Mouse (Mus musculus) megakaryocyte, adult 5-6 weeks (primary cell): Measurements from ENCODE around the gene Il11. TPM values are rescaled to one million over a fixed set of nuclear protein-coding genes. Genes with fewer than 3 reads are reported as not detected.

Experiments used
- ATAC-seq: 2 replicates; pipeline ENCODE4 v1.8.0; 2016; ENCODE audit warnings: mild to moderate bottlenecking, inconsistent platforms; ENCODE audit not compliant: poor library complexity, severe bottlenecking
- total RNA-seq, 2 experiments: library from RNA; stranded (forward) in 1 of 2; stranded (reverse) in 1 of 2; fragments of 153-499, 151-499 nt in 1 of 2; fragments of 221-1000, 200-1000 nt in 1 of 2; gene quantifications; 2 replicates each; pipeline versions ENCODE4 v1.2.3 to v1.2.4; 2015 to 2017

Il11 gene
- total RNA-seq, 2 experiments from 2014 or later = not detected

DNA sequence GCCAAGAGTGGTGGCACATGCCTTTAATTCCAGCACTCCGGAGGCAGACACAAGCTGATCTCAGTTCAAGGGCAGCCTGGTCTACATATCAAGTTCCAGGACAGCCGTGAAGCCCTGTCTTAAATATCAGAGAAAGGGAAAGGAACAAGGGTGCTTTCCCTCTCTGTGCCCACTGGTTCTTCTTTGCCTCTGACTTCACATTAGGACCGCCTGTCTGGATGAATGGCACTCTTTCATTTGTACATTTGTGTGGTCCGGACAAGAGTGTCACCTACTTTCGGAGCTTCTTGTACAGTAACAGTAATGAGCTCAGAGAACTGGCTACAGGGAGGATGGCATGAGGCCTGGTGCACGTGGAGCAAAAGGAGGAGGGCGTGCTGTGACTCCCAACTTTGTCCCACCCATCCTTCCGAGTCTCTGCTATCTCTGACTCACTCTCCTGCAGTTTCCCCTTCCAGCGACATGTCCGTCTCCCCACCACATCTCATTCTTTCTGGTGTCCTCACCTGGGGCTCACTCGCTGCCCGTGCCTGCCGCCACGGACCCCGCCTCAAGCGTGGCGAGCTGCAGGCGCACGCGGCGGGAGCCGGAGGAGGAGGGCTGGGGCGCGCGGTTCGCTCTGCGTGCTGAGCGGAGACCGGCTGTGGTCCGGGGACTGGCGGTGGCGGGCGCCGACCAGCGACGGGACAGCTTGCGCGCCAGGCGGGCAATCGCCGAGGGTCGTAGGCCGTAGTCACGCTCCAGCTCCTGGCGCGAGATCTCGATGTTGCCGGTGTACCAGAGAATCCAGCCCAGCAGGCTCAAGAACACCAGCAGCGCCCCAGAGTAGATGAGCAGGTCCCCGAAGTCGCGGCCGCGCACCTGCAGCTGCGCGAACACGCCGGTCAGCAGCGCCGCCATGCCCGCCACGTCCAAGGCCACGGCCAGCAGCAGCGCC, 6.1 kb upstream of the Il11 start:
- peak; percentile 17 for ATAC-seq

DNA sequence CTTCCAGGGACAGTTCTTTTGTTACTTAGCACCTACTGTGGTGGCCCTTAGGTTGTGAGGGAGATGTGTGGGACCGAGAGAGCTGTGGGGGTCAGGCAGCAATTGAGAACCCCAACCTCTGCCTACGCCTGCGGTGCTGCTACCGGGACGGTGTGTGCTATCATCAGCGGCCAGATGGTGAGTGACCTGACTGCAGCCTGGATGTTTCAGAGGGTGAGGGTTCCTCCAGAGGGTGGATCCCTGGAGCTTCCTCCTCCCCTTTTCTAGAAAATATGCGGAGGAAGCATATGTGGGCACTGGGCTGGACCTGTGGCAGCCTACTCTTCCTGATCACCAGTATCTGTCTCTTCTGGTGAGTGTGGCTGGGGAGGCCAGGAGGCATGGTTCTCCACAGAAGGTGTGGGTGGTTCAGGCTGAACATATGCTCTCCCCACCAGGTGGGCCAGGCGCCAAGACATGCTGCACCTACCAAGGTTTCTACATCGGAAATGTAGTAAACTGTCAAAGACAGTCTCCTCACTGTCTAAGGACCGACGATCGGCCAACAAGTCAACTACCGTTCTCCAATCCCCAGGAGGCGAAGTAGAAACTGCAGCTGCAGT, 1.1 kb upstream of the Il11 start:
- 0 out of 2 replicates have a peak, but pooled peaks have one; percentile 8 for ATAC-seq

DNA sequence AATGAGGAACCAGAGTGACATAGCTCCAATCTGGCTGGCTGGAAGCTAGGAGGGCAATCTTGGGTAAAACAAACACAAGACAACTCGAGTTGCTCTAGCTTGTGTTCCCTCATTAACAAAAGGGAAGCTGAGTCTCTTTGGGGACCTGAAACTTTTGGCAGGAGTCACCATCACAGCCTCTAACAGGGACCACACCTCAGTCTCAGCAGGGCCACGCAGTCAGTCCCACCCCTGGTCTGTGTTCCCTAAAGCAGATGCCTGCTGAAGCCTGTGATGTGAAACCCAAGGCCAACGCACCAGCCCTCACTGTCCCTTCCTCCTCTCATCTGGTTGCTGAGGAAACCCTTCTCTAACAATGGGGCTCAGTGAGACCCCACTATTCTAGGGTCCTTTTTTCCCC, 529 bp downstream of the Il11 start:
- ATAC-seq = peak; percentile 83

DNA sequence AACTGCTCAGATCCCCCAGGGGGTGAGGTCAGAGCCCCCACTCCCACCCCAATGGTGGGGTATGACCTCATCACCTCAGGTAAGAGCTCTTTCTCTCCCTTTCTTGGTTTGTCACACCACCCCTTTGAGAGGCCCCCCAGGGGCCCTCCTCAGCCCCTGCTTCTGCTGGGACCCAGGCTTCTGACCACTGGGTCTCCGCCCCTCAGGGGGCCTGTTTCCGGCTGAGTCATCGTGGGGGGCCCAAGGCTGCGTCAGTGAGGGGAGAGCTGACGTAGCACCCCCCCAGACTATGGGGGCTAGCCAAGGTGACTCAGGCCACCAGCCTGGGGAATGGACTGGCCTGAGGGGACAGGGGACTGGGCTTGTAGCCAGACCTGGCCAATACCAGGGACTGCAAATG, 2.7 kb downstream of the Il11 start:
- ATAC-seq = no peak

DNA sequence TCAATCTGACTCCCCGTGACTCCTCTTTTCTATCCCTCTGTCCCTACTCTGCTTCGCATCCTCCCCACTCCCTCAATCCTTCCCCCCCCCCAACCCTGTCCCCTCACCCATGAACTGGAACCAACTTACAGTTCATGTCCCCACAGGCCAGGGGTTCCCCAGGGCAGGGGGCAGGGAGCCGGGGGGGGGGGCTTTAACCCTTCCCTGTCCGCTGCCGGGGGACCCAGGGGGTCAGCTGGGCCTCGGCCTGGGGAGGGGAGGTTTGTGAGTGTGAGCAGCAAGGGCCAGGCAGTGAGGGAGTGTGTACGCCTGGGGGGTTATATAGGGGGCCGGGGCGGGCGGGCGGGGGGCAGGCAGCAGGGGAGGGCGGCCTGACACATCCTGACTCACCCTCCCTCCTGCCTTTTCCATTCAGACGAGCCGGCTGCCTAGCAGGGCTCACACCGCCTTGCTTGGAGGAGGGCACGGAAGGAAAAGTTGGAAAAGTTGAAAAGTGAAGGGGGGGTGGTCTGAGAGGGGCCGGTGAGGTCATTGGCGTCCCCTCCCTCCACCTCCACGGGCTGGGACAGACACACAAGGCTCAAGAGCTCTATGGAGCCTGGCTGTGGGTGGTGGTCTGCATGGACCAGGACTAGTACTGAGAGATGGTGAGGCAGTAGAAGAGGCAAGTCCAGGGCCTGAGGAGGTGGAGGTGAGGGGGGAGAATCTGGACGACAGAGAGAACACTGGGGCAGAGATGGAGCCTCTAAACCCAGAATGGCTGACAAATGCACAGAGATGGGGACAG, 4.6 kb downstream of the Il11 start:
- ATAC-seq = no peak

DNA sequence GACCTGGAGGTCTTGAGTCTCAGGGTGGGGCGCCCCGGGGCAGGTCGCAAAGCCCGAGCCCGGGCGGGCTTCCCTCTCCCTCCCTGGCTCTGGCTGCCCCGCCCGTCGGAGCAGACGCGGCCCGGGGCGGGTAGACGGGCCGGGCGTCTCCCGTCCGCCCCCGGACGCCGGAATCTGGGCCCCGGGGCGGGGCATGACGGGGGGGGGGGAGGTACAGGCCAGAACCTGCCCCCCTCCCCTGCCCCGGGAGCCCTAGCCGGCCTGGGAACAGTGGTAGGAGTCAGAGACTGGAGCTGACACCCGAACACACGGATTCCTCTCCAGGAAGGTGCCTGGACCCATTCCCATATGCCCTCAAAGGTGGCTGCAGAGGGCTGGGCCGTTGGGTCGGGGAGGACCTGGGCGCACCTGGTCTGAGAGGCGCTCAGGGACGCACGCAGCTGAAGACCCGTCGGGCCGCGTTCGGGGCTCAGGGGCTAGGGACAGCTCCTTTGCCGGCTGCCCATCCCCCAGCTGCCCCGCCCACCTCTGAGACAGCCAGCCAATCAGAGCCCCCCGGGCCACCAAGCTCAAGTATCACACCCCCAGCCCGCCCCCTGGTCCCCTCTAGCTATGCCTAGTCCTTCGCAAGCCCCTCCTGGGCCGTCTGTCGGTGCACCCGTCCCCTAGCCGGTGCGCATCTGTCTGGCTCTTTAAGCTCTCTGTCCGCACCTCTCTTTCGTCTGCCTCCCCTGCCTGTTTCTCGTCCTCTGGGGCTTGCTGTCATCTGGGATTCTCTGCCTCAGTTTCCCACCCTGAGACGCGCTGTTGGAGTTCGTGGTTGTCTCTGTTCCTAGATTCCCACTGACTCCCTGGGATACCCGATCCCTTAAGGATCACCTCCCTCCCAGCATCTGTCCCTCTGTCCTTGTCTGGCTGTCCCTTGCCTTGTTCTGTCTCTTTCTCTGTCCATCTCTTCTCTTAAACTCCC, 5.5 kb downstream of the Il11 start:
- no peak for ATAC-seq

DNA sequence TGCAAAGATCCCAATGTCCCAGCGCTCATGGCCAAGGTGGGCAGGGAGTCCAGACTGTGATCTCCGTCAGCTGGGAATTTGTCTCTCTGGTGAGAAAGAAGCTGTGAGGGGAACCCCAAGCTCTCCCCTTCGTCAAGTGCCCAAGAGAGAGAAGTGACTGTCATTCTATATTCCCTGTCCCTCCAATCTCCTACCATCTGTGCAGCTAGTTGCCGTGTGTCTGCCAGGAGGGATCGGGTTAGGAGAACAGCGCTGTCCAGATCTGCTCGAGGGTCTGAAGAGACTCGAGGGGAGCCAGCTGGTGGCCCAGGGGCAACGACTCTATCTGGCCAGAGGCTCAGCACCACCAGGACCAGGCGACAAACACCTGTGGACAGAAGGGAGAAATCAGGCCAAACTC, 6.5 kb downstream of the Il11 start:
- no peak for ATAC-seq

DNA sequence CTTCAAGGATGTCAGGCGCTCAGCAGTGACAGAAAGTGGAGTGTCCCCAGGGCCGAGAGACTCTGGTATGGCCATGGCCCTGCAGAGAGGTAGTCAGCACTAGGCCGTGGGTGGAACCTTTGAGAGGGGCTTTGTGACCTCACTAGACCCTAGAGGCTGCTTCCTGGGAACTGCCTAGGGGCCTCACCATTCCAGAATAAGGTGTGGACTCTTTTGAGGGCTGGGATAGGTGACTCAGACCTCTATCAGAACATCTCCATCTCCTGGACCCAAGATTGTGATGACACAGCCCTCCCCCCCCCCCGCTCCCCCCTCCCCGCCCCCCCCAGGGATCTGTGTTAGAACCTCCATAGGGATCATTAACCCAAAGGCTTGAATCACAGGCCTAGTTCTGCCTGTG, 11.5 kb downstream of the Il11 start, which contains the start of gene Fam71e2:
Fam71e2 (minus strand) TSS at position 101 of the 400 bp plus-strand sequence.
- no peak for ATAC-seq

DNA sequence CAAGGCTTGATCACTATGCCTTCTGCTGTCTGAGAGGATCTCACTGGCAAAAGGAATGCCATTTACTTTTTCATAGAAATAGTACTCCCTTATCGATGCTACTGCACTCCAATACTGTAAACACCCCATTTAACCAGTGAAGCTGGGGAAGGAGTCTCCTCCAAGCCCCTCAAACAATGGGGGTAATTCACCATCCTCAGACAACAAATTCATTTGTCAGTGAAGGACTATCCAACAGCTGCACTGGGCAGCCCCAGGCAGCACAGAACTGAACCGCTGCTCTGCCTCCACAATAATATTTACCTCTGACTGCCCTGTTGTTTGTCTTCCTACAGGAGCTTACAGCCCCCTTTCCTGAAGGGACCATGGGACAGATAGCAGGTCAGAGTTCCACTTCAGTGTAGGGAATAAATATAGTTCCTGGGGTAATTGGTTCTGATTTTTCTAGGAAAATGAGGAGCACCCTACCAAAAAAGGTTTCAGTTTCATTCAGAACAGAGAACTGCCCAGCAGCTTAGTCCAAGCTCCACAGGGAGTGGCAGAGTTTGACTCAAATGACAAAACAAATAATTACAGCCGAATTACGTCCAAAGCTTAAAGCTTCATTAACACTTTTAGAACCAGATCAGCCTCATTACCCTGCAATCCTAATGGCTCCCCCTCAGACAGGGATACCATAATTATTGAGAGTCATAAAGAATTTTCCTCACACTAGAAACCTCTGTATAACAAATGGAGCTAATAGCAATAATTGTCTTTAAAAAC, 17.5 kb downstream of the Il11 start:
- ATAC-seq = no peak

DNA sequence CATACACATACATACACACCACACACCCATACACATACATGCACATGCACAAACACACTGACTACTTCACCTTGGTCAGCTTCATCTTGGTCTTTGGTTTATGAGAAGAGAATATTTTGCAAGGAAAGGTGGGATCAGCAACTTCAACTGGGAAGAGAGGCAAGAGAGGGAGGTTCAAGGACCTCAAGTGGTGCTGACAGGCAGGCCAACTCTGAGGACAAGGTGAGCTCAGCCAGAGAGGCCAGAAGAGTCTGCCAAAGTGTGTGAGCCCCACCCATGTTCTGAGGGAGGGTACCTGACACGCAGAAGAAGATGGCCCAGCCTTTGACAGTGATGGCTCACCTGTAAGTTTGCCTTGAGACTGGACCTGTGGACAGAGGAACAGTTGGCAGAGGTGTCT, 23.0 kb downstream of the Il11 start:
- ATAC-seq = no peak

DNA sequence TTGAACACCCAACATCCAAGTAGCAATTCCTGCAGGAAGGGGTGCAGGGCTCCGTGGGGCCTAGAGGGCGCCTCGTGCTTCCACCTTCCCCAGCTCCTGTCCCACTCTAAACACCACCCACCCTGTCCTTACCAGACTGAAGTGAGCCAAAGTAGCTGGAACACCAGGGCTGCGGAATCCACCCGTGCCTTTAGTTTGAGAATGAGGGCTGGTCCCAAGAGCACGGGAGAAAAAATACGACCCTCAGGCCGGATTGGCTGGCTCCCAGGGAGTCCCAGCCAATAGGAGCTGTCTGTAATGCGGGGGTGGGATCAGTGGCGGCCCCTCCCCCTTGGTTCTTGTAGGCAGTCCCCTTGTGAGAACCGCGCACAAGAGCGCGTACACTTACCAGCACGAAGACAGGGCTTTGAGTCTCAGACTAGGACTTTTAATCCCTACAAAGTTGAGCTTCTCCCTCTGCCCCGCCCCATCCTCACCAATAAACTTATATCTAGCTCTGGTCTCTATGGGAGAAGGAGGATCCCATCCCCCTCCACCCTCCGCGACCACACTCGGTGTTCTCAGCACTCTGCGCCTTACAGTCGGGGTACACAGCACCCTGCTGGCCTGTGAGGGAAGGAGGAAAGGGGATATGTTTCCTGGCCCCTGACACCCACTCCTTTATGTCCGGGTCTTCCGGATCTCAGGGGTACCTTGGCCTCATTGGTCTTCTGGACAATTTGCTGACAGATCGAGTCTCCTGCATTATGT, 29.7 kb downstream of the Il11 start, which contains the start of gene Cox6b2:
Cox6b2 (minus strand) TSS at position 274 of the 750 bp plus-strand sequence.
- ATAC-seq = peak; percentile 79

DNA sequence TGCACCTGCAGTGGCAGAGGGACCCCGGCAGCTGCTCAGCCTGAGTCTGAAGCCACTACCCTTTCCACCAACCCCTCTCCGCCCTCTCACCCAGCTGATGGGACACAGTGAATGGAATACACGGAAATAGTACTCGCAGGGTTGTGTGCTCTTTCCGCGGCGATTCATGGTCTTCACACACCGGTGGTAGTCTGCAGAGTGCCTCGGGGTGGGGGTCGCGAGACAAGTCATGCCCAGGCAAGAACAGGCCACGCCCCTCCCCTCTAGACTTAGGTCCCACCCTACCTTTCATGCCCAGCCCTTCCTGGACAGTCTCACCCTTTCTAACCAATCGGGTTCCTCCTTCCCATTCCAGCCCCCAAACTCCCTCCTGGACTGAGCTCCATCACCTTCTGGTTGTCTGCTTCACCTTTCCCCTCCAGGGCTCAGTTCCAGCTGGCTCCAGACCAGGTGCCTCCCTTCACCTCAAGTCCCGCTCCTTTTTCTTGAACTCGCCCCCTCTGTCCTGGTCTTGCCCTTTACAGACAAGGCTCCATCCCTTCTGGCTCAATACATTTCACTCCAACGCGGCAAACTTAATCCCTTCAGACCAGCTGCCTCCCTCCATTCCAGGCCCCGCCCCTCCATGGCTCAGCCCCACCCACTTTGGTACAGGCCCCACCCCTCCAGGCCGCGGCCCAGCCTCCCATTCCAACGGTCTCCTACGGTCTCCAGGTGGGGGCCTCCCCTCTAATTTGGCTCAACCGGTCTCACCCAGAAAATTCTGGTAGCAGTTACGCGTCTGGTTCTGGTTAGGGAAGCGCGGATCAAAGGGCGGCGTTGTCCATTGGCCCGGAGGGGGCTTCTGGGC, 30.5 kb downstream of the Il11 start:
- peak; percentile 60 for ATAC-seq

DNA sequence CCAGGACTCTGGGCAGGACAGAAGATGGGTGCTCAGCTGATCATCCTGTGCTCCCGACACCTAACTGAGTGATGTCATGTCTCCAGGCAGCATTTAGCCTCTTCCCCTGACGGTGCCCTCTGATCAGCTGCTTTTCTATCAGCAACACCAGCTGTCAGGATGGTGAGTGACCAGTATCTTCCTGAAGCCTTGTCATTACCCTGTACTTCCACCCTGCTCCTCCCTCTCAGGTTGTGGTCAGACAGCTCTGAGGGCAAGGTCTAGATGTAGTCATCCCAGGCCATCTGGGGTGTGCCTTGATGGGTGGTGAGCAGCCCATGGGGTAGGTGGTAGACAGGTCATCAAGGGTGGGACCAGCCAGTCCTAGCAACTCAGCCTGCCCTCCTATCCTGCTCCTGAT, 33.5 kb downstream of the Il11 start:
- no peak for ATAC-seq

DNA sequence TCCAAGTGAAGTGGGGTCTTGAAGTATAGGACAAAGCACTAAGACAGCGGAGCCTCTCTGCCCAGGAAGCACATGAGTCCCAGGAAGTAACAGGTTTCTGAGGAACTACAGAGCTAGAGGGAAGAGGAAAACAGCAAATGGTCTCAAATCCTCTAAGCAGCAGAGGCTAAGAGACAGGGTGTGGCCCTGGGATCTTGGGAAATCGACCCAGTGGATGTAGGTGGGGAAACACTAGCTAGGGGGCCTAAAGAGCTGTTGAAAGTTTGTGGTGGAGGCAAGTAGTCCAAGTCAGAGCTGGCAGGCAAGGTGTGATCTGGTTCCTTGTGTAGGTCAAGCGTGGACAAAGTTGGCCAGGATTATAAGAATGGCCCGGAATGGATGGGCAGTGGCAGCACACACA, 34.3 kb downstream of the Il11 start:
- no peak for ATAC-seq

DNA sequence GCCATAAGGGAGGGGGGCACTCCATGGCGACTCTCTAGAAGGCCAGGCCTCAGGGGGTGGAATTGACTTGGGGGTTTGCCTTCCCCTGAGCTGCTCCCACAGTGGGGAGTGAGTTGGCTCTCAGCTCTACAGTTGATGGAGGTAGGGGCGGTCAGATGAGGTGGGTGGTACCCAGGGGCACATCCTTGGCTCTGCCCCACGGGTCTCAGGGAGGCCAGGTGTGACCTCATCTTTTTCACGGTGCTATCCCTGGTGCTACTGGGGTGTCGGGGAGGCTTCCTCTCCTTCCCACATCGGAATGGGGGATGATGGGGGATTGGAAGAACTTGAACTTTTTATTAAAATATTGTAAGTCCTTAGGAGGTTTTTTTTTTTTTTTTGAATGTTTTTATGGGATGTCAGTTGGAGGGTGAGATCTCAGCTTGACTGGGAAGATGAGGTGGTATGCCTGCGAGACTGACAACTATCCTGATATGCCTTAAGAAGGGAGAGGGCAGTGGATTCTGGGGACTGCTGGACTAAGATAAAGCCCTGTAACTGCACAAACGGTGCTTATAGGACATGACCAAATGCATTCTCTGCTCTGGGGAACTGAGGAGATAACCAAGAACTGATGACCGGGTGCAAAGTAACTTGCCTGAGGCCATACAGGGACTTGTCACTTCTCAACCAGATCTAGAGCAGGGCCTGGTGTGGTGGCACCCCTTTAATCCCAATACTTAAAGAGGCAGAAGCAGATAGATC, 35.3 kb downstream of the Il11 start:
- no peak for ATAC-seq

DNA sequence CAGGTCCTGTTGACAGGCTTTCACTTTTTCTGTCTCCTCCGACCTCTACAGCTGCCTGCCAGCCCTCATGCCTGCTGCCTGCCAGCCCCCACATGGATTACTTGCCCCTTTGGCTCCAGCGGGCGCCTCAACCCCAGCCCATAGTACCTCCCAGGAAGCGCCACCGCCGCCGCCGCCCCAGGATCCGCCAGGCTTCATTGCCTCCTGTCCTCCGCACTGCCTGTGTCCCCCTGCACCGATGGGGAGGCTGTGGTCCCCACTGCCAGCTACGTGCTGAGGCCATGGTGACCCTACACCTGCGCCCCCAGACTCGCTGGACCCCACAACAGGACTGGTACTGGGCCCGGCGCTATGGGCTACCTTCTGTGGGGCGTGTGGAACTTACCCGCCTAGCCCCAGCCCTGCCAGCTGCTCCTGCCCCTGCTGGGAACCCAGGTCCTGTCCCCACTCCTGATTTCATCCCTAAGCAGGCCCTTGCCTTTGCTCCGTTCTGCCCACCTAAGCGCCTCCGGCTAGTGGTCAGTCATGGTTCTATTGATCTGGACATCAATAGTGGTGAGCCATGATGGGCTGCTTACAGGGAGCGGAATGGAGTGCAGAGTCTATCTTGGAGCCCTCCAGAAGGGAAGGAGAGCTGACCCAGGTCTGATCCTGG, 36.2 kb downstream of the Il11 start:
- ATAC-seq = no peak

DNA sequence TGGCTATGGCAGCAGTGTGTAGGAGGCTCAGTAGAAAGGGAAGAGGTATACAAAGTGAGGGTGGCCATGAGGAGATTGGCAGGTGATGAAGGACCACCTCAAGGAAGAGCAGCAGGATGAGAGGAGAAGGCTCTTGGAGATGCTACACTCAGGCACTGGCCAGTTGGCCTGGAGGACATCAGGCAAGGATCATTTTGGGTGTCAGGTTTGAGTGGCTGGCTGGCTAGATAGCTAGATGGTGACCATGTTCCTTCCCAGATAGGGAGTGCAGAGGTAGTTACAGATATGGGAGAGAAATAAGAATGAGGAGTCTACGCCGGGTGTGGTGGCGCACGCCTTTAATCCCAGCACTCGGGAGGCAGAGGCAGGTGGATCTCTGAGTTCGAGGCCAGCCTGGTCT, 37.8 kb downstream of the Il11 start:
- ATAC-seq = no peak
